Mouse (Mus musculus): ENCODE results near the gene 9130409I23Rik. TPM values are rescaled to one million over a fixed set of nuclear protein-coding genes. Genes with fewer than 3 reads are reported as not detected.

9130409I23Rik gene
- not detected for polyA plus RNA-seq (2014; fragmentation: Illumina TruSeq; extraction: RNeasy Lipid Tissue Mini Kit (QIAGEN cat#74804); ENCODE audit: low read depth, low replicate concordance)

DNA sequence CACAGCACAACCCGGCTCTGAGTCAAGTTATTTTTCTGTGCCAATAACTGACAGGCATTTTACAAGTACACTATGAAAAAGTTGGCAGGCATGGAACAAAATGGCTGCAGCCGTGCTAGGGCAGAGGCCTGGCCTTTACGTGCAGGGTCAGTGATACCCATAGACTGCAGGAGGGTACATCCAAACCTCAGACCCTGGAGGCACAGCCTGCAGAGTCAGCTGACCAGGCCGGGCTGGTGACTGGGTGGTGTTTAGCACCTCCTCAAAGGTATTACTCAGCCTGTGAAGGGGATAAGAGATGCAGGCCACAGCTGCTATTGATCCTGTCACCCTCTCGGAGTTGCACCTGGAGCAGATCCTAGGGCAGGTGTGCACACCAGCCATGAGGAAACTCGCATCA, at the start of gene 9130409I23Rik:
9130409I23Rik (plus strand) TSS at position 301 of the 400 bp plus-strand sequence.

GRCm38 (mm10) chr1:181020756-181021487, 30.1 kb upstream of the 9130409I23Rik start, which contains the start of gene Ephx1:
Gene Ephx1, minus strand, starts transcription at chr1:181020904.

Other genes starting within 250 kb of the 9130409I23Rik start
- 847 TPM for gene H3f3a, start 237.3 kb upstream of the 9130409I23Rik start, polyA plus RNA-seq (2014; fragmentation: Illumina TruSeq; extraction: RNeasy Lipid Tissue Mini Kit (QIAGEN cat#74804); ENCODE audit: low read depth, low replicate concordance)
- gene Sde2, start 200.1 kb upstream of the 9130409I23Rik start, polyA plus RNA-seq (2014; fragmentation: Illumina TruSeq; extraction: RNeasy Lipid Tissue Mini Kit (QIAGEN cat#74804); ENCODE audit: low read depth, low replicate concordance), result 16.7 TPM
- 0.16 TPM for gene Lefty2, start 158.1 kb upstream of the 9130409I23Rik start, polyA plus RNA-seq (2014; fragmentation: Illumina TruSeq; extraction: RNeasy Lipid Tissue Mini Kit (QIAGEN cat#74804); ENCODE audit: low read depth, low replicate concordance)
- 40.1 TPM for gene Pycr2, start 146.9 kb upstream of the 9130409I23Rik start, polyA plus RNA-seq (2014; fragmentation: Illumina TruSeq; extraction: RNeasy Lipid Tissue Mini Kit (QIAGEN cat#74804); ENCODE audit: low read depth, low replicate concordance)
- 1.3 TPM for gene Lefty1, start 116.2 kb upstream of the 9130409I23Rik start, polyA plus RNA-seq (2014; fragmentation: Illumina TruSeq; extraction: RNeasy Lipid Tissue Mini Kit (QIAGEN cat#74804); ENCODE audit: low read depth, low replicate concordance)
- gene Tmem63a, start 108.9 kb upstream of the 9130409I23Rik start, polyA plus RNA-seq (2014; fragmentation: Illumina TruSeq; extraction: RNeasy Lipid Tissue Mini Kit (QIAGEN cat#74804); ENCODE audit: low read depth, low replicate concordance), result 21.5 TPM
- 62.8 TPM for gene Ephx1, start 30.3 kb upstream of the 9130409I23Rik start, polyA plus RNA-seq (2014; fragmentation: Illumina TruSeq; extraction: RNeasy Lipid Tissue Mini Kit (QIAGEN cat#74804); ENCODE audit: low read depth, low replicate concordance)
- gene Nvl, start 93.0 kb downstream of the 9130409I23Rik start, polyA plus RNA-seq (2014; fragmentation: Illumina TruSeq; extraction: RNeasy Lipid Tissue Mini Kit (QIAGEN cat#74804); ENCODE audit: low read depth, low replicate concordance), result 15.6 TPM
- 43.9 TPM for gene Cnih4, start 93.5 kb downstream of the 9130409I23Rik start, polyA plus RNA-seq (2014; fragmentation: Illumina TruSeq; extraction: RNeasy Lipid Tissue Mini Kit (QIAGEN cat#74804); ENCODE audit: low read depth, low replicate concordance)
- gene Wdr26, start 160.8 kb downstream of the 9130409I23Rik start, polyA plus RNA-seq (2014; fragmentation: Illumina TruSeq; extraction: RNeasy Lipid Tissue Mini Kit (QIAGEN cat#74804); ENCODE audit: low read depth, low replicate concordance), result 49.3 TPM

Data from adipose tissue, adult 10 weeks (tissue).